Mouse (Mus musculus) intestine, embryonic 14.5 days (tissue): ENCODE data around the gene Srd5a2. TPM values are rescaled to one million over a fixed set of nuclear protein-coding genes. Genes with fewer than 3 reads are reported as not detected.

Source experiments
- ATAC-seq: fragments of 200-750 bp; cut with Nextera tagmentation; replicated peaks from 2 replicates; pipeline ENCODE4 v1.8.0; 2017; ENCODE audit warnings: low read depth, moderate number of reproducible peaks, moderate TSS enrichment, moderate library complexity; ENCODE audit not compliant: low FRiP score, low TSS enrichment
- DNase-seq: peaks from one replicate; pipeline ENCODE4 v3.0.0-alpha.2; 2018; ENCODE audit warnings: low spot score
- H3K27ac ChIP-seq: fragments of 300-500 bp; sonication (generic); 2 replicates; pipeline ENCODE4 v1.5.1; 2014; ENCODE audit warnings: low read depth, mild to moderate bottlenecking, control low read depth
- H3K27me3 ChIP-seq: fragments of 300-500 bp; sonication (generic); replicated peaks from 2 replicates; pipeline ENCODE4 v1.6.1; 2014; ENCODE audit warnings: low read length, control low read depth; ENCODE audit not compliant: control insufficient read depth, insufficient read depth
- H3K36me3 ChIP-seq: fragments of 300-500 bp; sonication (generic); 2 replicates; pipeline ENCODE4 v1.6.1; 2014; ENCODE audit warnings: low read length, control low read depth; ENCODE audit not compliant: control insufficient read depth, insufficient read depth
- H3K4me1 ChIP-seq: fragments of 300-500 bp; sonication (generic); replicated peaks from 2 replicates; pipeline ENCODE4 v1.6.1; 2014; ENCODE audit warnings: low read length, control low read depth, mixed read lengths; ENCODE audit not compliant: control insufficient read depth, insufficient read depth
- H3K4me2 ChIP-seq: fragments of 300-500 bp; sonication (generic); 2 replicates; pipeline ENCODE4 v1.6.1; 2014; ENCODE audit warnings: low read length
- H3K4me3 ChIP-seq: fragments of 300-500 bp; sonication (generic); 2 replicates; pipeline ENCODE4 v1.5.1; 2014; ENCODE audit warnings: low read depth, low read length, control low read depth, mixed read lengths
- H3K9ac ChIP-seq: fragments of 300-500 bp; sonication (generic); 2 replicates; pipeline ENCODE4 v1.6.1; 2014; ENCODE audit warnings: mild to moderate bottlenecking, low read length
- H3K9me3 ChIP-seq: fragments of 300-500 bp; sonication (generic); 2 replicates; pipeline ENCODE4 v1.6.1; 2016; ENCODE audit warnings: low read length, control low read depth; ENCODE audit not compliant: control insufficient read depth
- WGBS: fragments of 180-500 bp; shearing (Covaris S2); extraction: QIAGEN DNeasy Blood & Tissue Kit; methylation state at CpG from one replicate; pipeline ENCODE4 v1.1.7; 2014; 5-methylcytosine and 5-hydroxymethylcytosine counted together
- polyA plus RNA-seq: library from polyadenylated mRNA; unstranded; fragments of >200 nt; fragmentation: Nextera tagmentation; extraction: Ambion mirVana; gene quantifications from 2 replicates; pipeline ENCODE4 v1.2.1, GENCODE M21; 2014

Gene Srd5a2
- polyA plus RNA-seq, 1 experiment from 2014 or later: not detected

- Histone ChIP-seq H3K4me2 (no peak overlapping the region), H3K27me3 (no peaks in the 10 kb centered on the region), H3K9ac (no peak overlapping the region), H3K36me3 (no peaks in the 10 kb centered on the region), H3K4me1 (no peaks in the 10 kb centered on the region), H3K27ac (no peak overlapping the region), H3K9me3 (no peaks in the 10 kb centered on the region), H3K4me3 (no peak overlapping the region)
- DNase-seq: no peak
- 60% methylated on average over 3 of the region's 3 CpGs for WGBS
- no peak for ATAC-seq
Observed at GRCm38 (mm10) chr17:73970361-73971027, 77.2 kb downstream of the Srd5a2 start.

Other genes with a start within 250 kb of the Srd5a2 start
- gene Ehd3, start 243.8 kb downstream of the Srd5a2 start, polyA plus RNA-seq: 6.8 and 7.4 TPM in 2 replicates
- gene Xdh, start 97.7 kb downstream of the Srd5a2 start, polyA plus RNA-seq: 0.96 and 1.3 TPM in 2 replicates
- gene Memo1, start 247.6 kb upstream of the Srd5a2 start, polyA plus RNA-seq: 86.7 and 92.9 TPM in 2 replicates